Mouse (Mus musculus) R1 (cell line): ENCODE results near the gene Mnd1.
A peak's percentile ranks its signal among the peaks of the same experiment; 100 is the strongest.

Experiments used
- DNase-seq: peaks from one replicate; pipeline ENCODE4 v3.0.0-alpha.2; 2018; ENCODE audit warnings: low read depth, low spot score

Gene Mnd1

GRCm38 (mm10) chr3:84090982-84091381 lies 64.6 kb downstream of the Mnd1 start:
- peak; percentile 72 for DNase-seq

GRCm38 (mm10) chr3:84086921-84087320 lies 68.7 kb downstream of the Mnd1 start:
- no peak for DNase-seq

GRCm38 (mm10) chr3:84086337-84086736 lies 69.2 kb downstream of the Mnd1 start:
- no peak for DNase-seq

GRCm38 (mm10) chr3:84085429-84085828 lies 70.2 kb downstream of the Mnd1 start:
- no peak for DNase-seq

- DNase-seq: no peak
Measured at GRCm38 (mm10) chr3:84081208-84081722, 74.3 kb downstream of the Mnd1 start.

GRCm38 (mm10) chr3:84080074-84080473 lies 75.5 kb downstream of the Mnd1 start:
- no peak for DNase-seq

GRCm38 (mm10) chr3:84077505-84077904 lies 78.1 kb downstream of the Mnd1 start:
- DNase-seq: no peak

GRCm38 (mm10) chr3:84076543-84077332 lies 78.8 kb downstream of the Mnd1 start:
- DNase-seq: no peak

- no peak for DNase-seq
Measured at GRCm38 (mm10) chr3:84075516-84075915, 80.1 kb downstream of the Mnd1 start.

GRCm38 (mm10) chr3:84074777-84075176 lies 80.8 kb downstream of the Mnd1 start:
- no peak for DNase-seq

GRCm38 (mm10) chr3:84071641-84072040 lies 83.9 kb downstream of the Mnd1 start:
- DNase-seq: peak; percentile 48

- DNase-seq: no peak
Measured at GRCm38 (mm10) chr3:84070811-84071210, 84.8 kb downstream of the Mnd1 start.

- no peak for DNase-seq
Measured at GRCm38 (mm10) chr3:84068831-84069709, 86.5 kb downstream of the Mnd1 start.

- DNase-seq: no peak
Measured at GRCm38 (mm10) chr3:84065825-84066224, 89.8 kb downstream of the Mnd1 start.

- DNase-seq: no peak
Measured at GRCm38 (mm10) chr3:84063369-84063914, 92.1 kb downstream of the Mnd1 start.

GRCm38 (mm10) chr3:84061523-84062453 lies 93.8 kb downstream of the Mnd1 start:
- DNase-seq: no peak

- no peak for DNase-seq
Measured at GRCm38 (mm10) chr3:84060946-84061345, 94.6 kb downstream of the Mnd1 start.

GRCm38 (mm10) chr3:84060128-84060527 lies 95.5 kb downstream of the Mnd1 start:
- no peak for DNase-seq

GRCm38 (mm10) chr3:84059676-84060075 lies 95.9 kb downstream of the Mnd1 start:
- DNase-seq: no peak

- DNase-seq: no peak
Measured at GRCm38 (mm10) chr3:84059261-84059660, 96.3 kb downstream of the Mnd1 start.

- DNase-seq: peak; percentile 40
Measured at GRCm38 (mm10) chr3:84048729-84049175, 106.8 kb downstream of the Mnd1 start.
